Mouse (Mus musculus) midbrain, postnatal 0 days (tissue): ENCODE data around the gene Ift57. TPM values are rescaled to one million over a fixed set of nuclear protein-coding genes. Genes with fewer than 3 reads are reported as not detected.
A peak's percentile ranks its signal among the peaks of the same experiment; 100 is the strongest.

Experiments
- ATAC-seq: fragments of 200-750 bp; cut with Nextera tagmentation; 2 replicates; pipeline ENCODE4 v1.8.0; 2017; ENCODE audit warnings: moderate number of reproducible peaks, mild to moderate bottlenecking, moderate TSS enrichment, moderate library complexity; ENCODE audit not compliant: low FRiP score
- DNase-seq: peaks from one replicate; pipeline ENCODE4 v3.0.0-alpha.2; 2015; ENCODE audit warnings: low spot score
- H3K27ac ChIP-seq: fragments of 300-500 bp; sonication (generic); 2 replicates; pipeline ENCODE4 v1.5.1; 2014; ENCODE audit warnings: low read depth, mild to moderate bottlenecking, low read length, mixed read lengths
- H3K27me3 ChIP-seq: fragments of 300-500 bp; sonication (generic); 2 replicates; pipeline ENCODE4 v1.6.1; 2014; ENCODE audit warnings: low read length, control low read depth, mixed read lengths; ENCODE audit not compliant: insufficient read depth
- H3K36me3 ChIP-seq: fragments of 300-500 bp; sonication (generic); 2 replicates; pipeline ENCODE4 v1.6.1; 2014; ENCODE audit warnings: low read length, control low read depth, mixed read lengths; ENCODE audit not compliant: insufficient read depth
- H3K4me1 ChIP-seq: fragments of 300-500 bp; sonication (generic); 2 replicates; pipeline ENCODE4 v1.6.1; 2014; ENCODE audit warnings: mild to moderate bottlenecking, control low read depth, antibody characterized with exemption, low read length, mixed read lengths; ENCODE audit not compliant: insufficient read depth
- H3K4me2 ChIP-seq: fragments of 300-500 bp; sonication (generic); 2 replicates; pipeline ENCODE4 v1.6.1; 2014; ENCODE audit warnings: low read depth, mild to moderate bottlenecking, low read length, mixed read lengths; ENCODE audit not compliant: poor library complexity, severe bottlenecking
- H3K4me3 ChIP-seq: fragments of 300-500 bp; sonication (generic); 2 replicates; pipeline ENCODE4 v1.5.1; 2014; ENCODE audit warnings: low read depth, mild to moderate bottlenecking, low read length, moderate library complexity
- H3K9ac ChIP-seq: fragments of 300-500 bp; sonication (generic); replicated peaks from 2 replicates; pipeline ENCODE4 v1.6.1; 2014; ENCODE audit warnings: mild to moderate bottlenecking, low read length, moderate library complexity, mixed read lengths; ENCODE audit not compliant: poor library complexity, severe bottlenecking
- H3K9me3 ChIP-seq: fragments of 300-500 bp; sonication (generic); 2 replicates; pipeline ENCODE4 v1.6.1; 2016; ENCODE audit warnings: low read length, control low read depth
- CTCF ChIP-seq: IDR thresholded peaks from 2 replicates; pipeline ENCODE4 v1.5.1; 2016; ENCODE audit warnings: antibody characterized with exemption, mild to moderate bottlenecking
- WGBS: fragments of 180-500 bp; shearing (Covaris S2); extraction: QIAGEN DNeasy Blood & Tissue Kit; methylation state at CpG from one replicate; pipeline ENCODE4 v1.1.7; 2014; 5-methylcytosine and 5-hydroxymethylcytosine counted together
- polyA plus RNA-seq: library from polyadenylated mRNA; unstranded; fragments of >200 nt; fragmentation: Nextera tagmentation; extraction: Ambion mirVana; gene quantifications from 2 replicates; pipeline ENCODE4 v1.2.1, GENCODE M21; 2015
- total RNA-seq: library from RNA; depleted of rRNA; stranded (reverse); fragments of >200 nt; gene quantifications from 2 replicates; pipeline ENCODE4 v1.2.3, GENCODE M21; 2014

Ift57 gene
- total and polyA plus RNA-seq, 2 experiments from 2014 or later, result 16.1 to 44.2 TPM

- H3K36me3 ChIP-seq, result no peaks in the 10 kb centered on the region
- H3K4me1 ChIP-seq, result no peaks in the 10 kb centered on the region
- H3K9ac ChIP-seq, result no peak overlapping the region
- no peak overlapping the region for H3K27ac ChIP-seq
- ATAC-seq (no peak), DNase-seq (peak; percentile 20)
- no peaks in the 10 kb centered on the region for H3K9me3 ChIP-seq
- H3K4me2 ChIP-seq, result no peak overlapping the region
- no peak overlapping the region for H3K4me3 ChIP-seq
- TF ChIP-seq CTCF, result no peak
- no peaks in the 10 kb centered on the region for H3K27me3 ChIP-seq
- 78% methylated on average over 7 of the region's 7 CpGs for WGBS
Measured at GRCm38 (mm10) chr16:49664677-49665076, 34.4 kb upstream of the Ift57 start.

DNA sequence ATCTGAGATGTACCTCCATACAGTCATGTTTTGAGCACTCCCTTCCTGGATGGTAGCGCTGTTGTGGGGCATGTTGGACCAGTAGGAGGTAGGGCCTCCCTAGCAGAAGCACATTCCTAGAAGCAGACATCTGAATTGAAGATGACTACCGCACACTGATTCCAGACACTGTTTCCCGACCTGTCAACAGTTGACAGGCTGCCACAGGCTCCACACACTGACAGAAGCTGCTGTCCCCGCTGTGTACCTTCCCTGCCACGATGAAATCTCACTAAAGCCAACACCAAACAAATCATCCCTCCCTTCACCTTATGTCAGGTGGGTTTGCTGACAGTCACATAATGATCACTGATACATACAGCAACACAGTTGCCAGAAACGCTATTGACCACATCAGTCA lies 19.4 kb upstream of the Ift57 start:
- no peak overlapping the region for H3K4me2 ChIP-seq
- H3K36me3 ChIP-seq, result no peaks in the 10 kb centered on the region
- H3K27me3 ChIP-seq, result no peaks in the 10 kb centered on the region
- no peak overlapping the region for H3K4me3 ChIP-seq
- H3K27ac ChIP-seq, result no peak overlapping the region
- no peaks in the 10 kb centered on the region for H3K9me3 ChIP-seq
- ATAC-seq (no peak), DNase-seq (no peak)
- no peaks in the 10 kb centered on the region for H3K4me1 ChIP-seq
- no peak overlapping the region for H3K9ac ChIP-seq
- no peak for TF ChIP-seq CTCF
- 81% methylated on average over 6 of the region's 6 CpGs for WGBS

DNA sequence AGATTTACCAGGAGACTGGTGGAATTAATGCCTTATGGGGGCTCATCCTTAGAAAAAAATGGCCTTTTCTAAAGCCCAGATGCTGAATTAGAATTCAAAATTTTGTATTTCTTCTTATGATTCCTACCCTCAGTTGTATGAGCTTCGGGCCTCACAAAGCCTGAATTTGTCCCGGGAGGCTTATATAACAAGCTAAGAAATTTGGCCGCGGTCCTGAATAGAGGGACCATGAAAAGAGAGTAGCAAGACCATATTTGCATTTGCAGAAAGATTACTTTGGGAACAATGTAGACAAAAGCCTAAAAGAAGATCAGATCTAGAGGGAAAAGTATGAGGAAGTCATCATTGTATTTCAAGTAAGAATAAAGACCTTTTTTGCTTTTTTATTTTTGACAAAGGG lies 14.1 kb upstream of the Ift57 start:
- Histone ChIP-seq H3K9me3 (no peaks in the 10 kb centered on the region), H3K4me1 (no peaks in the 10 kb centered on the region), H3K9ac (no peak overlapping the region), H3K27me3 (no peaks in the 10 kb centered on the region), H3K36me3 (no peaks in the 10 kb centered on the region), H3K27ac (no peak overlapping the region), H3K4me2 (no peak overlapping the region), H3K4me3 (no peak overlapping the region)
- no peak for TF ChIP-seq CTCF
- 12% methylated on average over 4 of the region's 4 CpGs for WGBS
- DNase-seq, result no peak
- no peak for ATAC-seq

DNA sequence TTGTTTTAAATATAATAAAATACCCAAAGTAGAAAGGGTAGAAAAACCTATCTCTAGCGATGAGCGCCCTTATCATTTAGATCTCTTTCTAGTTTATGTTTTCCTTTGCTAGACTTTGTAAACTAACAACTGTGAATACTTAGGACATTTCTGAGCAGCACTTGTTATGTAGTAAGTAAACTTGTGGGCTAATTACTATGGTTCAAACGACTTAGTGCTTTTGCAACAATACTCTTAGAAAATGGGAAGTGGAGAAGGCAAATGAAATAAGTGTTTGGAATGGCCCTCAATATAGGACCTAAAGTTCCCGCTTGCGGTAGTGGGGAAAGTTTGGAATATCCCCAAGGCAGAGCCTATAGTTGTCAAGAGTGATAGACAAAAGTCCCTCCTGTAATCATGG lies 788 bp downstream of the Ift57 start:
- Histone ChIP-seq H3K4me1 (no peaks in the 10 kb centered on the region), H3K27ac (peak overlapping the region; percentile 67; the same call in 1 of the 2 replicates), H3K4me2 (peak overlapping the region; percentile 75), H3K4me3 (peak overlapping the region; percentile 81), H3K27me3 (no peaks in the 10 kb centered on the region), H3K9ac (peak overlapping the region; percentile 63; the same call in 1 of the 2 replicates), H3K36me3 (no peaks in the 10 kb centered on the region), H3K9me3 (no peaks in the 10 kb centered on the region)
- DNase-seq (no peak), ATAC-seq (no peak)
- WGBS, result 26% methylated on average over 5 of the region's 5 CpGs
- no peak for TF ChIP-seq CTCF

DNA sequence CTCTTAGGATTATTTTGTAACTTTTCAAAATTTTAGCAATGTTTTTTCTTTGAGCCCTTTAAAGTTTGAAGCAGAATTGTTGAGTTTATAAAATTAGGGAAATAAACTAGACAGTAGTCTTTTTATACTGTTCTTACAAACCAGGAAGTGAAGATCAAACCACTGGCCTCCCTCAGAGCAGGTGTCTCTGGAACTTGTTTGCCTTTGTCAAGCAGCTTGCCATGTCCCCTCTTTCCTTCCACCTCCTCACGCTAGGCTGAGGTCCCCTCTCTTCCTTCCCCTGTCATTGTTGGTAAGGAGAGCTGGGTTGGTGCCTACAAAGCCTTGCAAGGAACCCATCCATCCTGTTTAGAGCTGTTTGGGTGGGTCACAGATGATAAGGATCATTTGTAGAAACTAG lies 9.0 kb downstream of the Ift57 start:
- Histone ChIP-seq H3K4me1 (no peaks in the 10 kb centered on the region), H3K4me3 (no peak overlapping the region), H3K27ac (no peak overlapping the region), H3K9me3 (no peaks in the 10 kb centered on the region), H3K9ac (no peak overlapping the region), H3K4me2 (no peak overlapping the region), H3K36me3 (no peaks in the 10 kb centered on the region; the same call in 1 of the 2 replicates), H3K27me3 (no peaks in the 10 kb centered on the region)
- DNase-seq (no peak), ATAC-seq (no peak)
- 79% methylated on average over 1 of the region's 1 CpGs for WGBS
- TF ChIP-seq CTCF, result no peak

- Histone ChIP-seq H3K4me1 (no peaks in the 10 kb centered on the region), H3K4me2 (no peak overlapping the region), H3K4me3 (no peak overlapping the region), H3K27ac (no peak overlapping the region), H3K9ac (no peak overlapping the region), H3K27me3 (no peaks in the 10 kb centered on the region), H3K9me3 (no peaks in the 10 kb centered on the region), H3K36me3 (no peaks in the 10 kb centered on the region; the same call in 1 of the 2 replicates)
- DNase-seq, result no peak
- WGBS, result 93% methylated on average over 3 of the region's 3 CpGs
- ATAC-seq, result no peak
- no peak for TF ChIP-seq CTCF
Measured at GRCm38 (mm10) chr16:49710188-49710587, 11.2 kb downstream of the Ift57 start.
